Mouse (Mus musculus): ENCODE results near the gene Clcn6.

Clcn6 gene

DNA sequence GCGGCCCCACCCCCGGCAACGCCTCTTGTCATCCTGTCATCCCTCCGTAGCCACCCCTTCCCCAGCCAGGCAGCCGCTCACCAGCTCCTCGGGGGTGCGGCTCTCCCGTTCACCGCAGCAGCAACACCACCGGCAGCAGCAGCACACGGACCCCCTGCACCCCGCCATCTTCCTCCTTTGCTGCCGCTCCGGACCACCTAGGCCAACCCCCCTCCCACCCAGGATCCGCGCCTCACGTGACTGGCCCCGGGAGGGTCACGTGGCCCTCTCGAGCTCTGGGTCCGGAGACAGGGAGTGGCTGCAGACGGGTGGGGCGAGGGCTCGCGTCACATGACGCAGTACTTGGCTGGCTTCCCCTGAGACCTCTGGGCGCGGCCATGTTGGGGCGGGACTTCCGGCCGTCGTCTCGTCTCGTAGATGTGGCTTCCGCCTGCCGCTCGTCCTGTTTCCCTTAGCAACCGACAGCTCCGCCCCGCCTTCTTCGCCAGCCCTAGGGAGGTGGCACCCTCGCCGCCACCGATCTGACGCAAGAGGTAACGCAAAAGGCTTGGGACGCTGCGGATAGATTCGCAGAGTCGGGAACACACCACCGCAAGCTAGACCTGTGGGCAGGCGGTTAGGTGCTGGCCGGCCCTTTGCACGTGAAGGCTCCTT is at the start of gene Clcn6, which contains the start of gene Mthfr:
Clcn6 (minus strand) TSS at position 222 of the 654 bp plus-strand sequence.
Mthfr (plus strand) TSS at position 478 of the 654 bp plus-strand sequence.
- peak; percentile 98 for DNase-seq (ENCODE audit: low spot score)

DNA sequence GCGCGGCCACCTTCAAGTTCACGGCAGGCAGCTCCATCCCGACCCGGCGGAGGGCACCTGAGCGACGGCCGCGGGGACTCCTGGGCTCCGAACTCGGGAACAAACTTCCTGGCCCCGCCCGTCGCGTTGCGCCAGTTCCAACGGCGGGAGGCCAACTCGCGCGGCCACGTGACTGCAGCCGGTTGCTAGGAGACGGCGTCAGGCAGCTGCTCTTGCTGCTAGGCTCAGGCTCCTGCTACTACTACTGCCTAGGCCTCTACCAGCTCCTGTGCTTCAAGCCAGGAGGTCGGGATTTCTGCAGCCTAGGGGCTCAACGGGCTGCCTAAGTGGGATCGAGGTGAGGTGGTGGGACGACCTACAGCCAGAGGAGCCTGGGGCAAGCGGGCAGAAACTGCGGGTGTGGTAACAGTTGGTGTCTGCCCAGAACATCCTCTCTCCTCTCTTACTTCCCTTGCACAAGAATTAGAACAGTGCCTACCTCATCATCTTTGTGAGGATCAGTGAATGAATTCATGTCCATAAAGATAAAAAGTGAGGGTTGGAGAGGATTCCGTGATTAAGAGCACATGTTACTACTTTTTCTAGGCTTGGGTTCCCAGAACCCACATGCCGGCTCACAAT is 49.4 kb upstream of the Clcn6 start, which contains the start of gene Agtrap:
Agtrap (minus strand) TSS at position 125 of the 621 bp plus-strand sequence.
- DNase-seq (ENCODE audit: low spot score): peak; percentile 76

DNA sequence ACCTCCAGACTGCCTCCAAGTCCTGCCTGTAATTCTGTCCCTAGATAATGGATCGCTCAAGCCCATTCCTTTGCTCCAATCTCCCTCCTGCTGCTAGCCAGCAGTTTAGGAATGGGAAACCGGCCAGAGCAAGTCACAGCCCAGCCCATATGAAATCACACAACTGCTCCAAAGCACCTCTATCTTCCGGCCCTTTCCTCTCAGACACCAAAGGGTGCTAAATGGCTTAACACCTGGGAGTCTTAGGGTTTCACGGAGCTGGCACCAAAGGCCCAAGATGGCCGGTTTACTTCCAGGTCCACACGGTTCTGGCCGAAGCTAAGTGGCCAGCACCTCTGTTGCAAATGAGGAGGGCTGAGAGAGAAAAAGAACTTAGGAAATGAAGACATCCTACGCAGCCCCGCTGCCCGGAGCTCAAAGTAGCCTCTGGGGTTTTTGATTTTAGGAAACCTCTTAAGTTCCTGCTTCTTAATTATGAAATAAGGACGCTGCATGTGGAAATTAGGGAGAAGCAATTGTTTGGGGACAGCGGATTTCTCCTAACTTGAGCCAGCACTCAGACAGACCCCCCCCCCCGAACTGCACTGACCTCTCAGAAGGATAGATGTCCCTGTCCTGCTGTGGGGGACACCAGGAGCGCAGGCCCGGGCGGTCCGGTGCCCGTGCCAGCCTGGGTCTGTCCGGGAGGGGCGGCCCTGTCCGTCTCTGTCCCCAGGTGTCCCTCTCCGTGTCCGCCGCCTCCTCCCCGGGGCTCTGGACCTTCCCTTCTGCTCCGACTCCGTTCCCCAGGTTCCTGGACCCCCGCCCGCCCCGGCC is 48.7 kb upstream of the Clcn6 start:
- no peak for DNase-seq (ENCODE audit: low spot score)

DNA sequence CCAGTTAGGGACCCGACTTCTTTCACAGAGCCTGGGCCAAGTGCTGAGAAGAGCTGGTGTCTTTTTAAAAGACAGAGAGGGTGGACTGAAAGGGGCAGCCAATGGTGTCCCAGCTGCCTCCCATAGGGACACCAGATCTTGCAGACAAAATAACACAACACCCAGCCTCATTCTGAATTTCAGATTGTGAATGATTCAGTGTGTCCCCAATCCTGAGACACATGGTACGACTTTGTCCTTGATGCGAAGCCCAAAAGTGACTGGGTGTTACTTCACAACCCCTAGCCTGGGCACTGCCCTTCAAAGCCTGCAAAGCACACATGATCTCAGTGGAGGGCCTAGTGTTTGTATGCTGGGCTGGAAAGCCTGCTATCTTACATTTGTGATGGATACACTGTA is 47.3 kb upstream of the Clcn6 start:
- no peak for DNase-seq (ENCODE audit: low spot score)

DNA sequence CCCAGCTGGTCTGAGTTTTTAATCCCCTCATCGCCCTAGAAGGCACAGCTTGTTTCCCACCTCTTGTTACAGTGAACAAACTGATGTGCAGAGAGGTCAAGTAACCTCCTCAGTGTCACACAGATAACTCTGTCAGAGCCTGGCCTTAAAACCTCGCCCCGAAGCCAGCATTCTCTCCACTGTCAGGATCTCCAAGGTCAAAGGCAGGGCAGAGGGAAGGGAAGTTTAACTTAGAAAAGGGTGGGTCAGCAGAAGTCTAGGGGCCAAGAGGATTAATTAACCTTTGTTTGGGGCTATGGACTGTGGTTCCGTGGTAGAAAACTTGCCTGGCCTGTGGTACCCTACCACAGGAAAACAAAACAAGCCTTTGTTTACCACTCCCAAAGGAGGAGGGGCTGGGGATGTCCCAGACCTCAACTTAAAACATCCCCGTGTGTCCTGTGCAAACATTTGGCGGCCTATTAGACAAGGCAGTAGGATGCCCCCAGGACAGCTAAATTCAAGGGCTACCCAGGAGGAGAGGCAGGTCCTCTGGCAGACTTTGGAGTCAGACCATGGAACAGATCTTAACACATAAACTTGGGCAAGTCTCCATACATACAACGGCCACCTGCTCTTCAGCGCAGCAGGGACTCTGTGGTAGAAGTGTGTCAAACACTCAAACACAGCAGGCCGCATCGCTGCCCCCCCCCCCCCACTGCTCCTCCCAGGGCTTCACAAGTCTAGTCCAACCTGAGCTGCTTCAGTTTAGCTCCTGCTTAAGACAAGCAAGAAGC is 46.7 kb upstream of the Clcn6 start:
- no peak for DNase-seq (ENCODE audit: low spot score)

DNA sequence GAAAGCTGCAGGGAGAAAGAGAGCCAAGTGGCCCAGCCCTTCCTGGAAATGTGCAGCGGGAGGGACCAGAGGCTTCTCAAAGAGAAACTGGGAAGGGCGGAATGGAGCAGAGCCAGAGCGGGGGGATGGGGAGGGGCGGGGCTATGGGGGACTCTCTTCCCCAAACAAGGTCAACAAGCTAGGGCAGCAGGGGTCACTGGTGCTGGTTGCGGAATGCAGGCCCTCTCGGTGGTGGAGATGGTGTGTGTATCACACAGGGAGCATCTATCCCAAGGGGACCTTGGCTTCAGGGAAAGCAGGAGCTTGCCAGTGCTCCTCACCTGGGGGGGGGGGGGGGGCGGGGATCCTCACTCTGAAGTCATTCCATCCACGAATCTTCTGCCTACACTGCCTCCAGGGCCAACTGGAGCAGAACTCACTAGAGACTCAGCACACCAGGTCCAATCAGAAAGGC is 45.7 kb upstream of the Clcn6 start:
- no peak for DNase-seq (ENCODE audit: low spot score)

DNA sequence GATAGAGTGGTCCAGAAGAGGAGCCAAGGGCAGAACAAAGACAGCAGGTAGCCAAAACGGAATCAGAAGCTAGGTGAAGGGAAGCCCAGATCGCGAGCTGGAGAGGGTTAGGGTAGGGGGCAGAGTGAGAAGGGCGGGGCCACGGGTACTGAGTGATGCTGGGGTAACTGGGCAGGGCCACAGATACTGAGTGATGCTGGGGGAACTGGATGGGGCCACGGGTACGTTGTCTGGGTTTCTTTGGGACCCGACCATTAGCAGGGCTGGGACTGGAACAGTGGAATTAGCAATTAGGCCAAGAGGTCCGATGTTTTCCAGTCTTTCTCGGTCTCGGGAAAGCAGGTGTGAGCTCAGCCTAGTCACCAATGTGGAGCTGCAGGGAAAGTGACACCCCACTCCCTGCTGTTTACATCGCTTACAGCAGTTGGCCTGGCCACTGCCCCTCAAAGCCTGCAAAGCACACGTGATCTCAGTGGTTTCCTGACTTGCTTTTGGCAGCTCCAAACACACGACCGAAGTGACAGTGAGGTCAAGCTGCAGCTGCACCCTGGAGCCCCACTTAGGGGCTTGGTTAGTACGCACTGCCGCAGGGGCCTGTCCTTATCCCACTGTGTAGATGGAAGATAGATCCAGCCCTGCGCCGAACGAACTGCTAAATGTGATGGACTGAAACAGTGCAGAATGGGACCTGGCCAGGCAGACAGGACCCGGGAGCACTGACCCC is 44.7 kb upstream of the Clcn6 start:
- no peak for DNase-seq (ENCODE audit: low spot score)

DNA sequence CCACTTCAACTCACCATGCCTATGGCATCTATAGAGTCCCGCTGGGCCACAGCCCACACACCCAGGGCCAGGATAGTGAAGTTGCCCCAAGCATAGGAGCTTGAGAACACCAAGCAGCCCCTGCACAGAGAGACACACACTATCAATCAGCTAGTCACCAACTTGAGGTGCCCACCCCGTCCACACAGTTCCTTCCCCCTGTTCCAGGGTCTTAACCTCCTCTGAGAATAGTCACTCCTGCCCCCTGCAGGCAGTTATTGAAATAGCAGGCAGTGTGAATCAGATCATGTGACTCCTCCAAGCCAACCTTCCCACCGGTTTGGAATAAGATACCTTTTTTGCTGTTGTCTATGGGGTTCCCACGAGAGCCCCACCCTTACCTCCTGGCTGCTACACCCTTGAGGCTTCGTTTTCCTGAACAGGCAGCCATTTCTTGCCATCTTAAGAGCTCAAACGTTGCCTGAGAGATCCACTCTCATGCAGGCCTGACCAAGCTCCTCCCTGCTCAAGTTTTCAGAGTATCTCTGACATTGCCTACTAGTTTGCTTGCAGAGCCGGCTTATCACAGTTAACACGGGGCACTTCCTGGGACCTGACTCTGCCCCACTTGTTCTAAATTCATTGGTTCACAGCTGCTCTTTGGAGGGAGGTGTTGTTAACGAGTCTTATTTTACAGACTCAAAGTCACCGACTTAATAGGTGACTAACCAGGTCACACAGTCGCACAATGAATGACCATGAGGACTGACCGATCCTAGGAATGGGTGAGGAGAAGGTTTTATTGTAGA is 43.8 kb upstream of the Clcn6 start:
- no peak for DNase-seq (ENCODE audit: low spot score)

DNA sequence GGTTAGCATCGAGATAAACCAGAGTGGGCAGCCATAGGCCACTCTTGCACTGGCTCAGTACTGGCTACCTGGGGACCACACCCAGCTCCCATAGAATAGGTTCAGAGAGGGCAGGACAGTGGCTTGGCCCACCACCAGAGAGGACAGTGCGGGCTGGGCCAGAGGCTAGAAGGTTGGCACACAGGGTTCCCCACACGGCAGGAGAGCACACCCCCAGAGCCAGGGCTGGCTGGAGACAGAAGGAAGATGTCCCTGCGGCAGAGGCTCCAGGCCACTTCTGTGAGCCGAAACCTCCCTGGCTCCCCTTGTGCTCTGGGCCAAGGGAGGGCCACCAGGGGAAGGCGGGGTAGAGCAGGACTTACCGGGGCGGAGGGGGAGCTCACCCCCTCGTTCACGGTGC is 42.6 kb upstream of the Clcn6 start:
- no peak for DNase-seq (ENCODE audit: low spot score)

DNA sequence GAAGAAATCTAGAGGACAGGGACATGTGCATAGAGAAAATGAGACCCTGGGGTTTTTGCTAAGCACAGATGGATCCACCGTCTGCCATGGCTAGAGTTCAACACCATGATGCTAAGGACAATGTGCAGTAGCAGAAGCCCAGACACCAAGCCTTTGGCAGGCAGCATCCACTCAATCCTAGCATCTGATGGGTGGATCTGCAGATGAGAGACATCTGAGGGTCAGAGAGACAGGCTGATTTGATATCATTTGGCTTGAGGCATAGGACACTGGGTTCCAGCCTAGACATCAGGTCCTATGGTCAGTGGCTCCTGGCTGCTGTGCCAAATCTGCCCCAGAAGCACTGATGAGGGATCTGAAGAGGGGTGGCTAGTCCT is 42.0 kb upstream of the Clcn6 start:
- DNase-seq (ENCODE audit: low spot score): no peak

DNA sequence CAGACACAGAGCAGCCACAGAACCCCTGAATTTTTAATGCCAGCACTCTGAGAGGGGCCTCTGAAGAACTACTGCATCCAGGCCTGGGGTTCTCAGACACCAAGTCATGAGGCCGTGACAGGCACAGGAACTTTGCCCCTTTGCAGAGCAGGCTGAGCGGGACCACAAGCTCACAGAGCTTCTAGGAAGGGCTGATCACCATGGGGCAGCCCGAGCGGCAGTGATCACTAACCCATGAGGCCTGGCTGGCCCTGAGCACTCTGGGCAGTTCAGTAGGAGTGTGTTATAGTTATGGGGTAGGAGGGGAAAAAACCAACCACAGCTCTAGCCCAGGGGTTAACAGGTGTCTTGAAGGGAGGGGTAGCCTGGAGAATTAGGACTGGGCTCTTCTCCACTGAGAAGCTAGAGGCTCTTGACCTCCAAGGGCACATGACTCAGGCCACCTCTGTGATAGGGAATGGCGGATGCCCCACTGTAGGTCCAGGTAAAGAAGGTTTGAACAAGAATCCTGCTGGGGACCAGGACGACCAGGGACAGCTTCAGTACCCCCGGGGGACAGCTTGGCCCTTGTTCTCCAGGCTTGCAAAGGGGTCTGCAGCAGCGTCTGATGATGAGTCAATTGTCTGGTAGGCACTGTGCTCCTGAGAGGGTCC is 41.4 kb upstream of the Clcn6 start:
- DNase-seq (ENCODE audit: low spot score): no peak

DNA sequence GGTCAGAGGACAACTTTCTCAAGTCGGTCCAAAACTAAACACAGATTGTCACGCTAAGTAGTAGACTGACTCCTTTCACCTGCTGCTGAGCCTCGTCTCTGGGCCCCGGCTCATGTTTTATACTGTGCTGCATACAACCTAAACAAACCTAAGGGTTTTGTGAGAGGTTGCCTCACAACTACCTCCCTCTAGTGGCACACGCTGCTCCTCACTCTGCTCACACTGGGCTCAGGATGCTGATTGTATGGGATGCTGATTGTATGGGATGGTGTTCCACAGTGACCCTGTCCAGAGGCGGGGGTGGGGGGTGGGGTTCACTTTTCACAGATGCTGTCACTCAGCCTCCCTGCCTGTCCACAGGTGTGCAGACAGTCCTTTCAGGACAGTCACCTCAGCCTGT is 40.6 kb upstream of the Clcn6 start:
- no peak for DNase-seq (ENCODE audit: low spot score)

DNA sequence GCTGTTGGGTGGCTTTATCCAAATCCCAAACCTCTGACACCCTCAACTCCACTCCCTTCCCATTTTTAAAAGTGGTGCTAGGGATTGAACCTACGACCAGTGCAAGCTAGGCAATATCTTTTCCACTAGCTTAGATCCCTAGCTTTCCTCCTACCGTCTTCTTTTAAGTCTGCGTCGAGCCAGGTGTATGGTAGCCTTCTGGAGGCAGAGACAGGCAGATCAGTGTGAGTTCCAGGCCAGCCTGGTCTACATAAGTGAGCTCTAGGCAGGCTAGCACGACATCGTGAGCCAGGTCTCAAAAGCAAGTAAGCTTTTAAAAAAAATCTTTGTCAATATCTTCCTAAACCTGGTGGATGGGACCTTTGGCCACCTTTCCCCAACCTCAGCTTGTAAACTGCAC is 37.3 kb upstream of the Clcn6 start:
- DNase-seq (ENCODE audit: low spot score): no peak

DNA sequence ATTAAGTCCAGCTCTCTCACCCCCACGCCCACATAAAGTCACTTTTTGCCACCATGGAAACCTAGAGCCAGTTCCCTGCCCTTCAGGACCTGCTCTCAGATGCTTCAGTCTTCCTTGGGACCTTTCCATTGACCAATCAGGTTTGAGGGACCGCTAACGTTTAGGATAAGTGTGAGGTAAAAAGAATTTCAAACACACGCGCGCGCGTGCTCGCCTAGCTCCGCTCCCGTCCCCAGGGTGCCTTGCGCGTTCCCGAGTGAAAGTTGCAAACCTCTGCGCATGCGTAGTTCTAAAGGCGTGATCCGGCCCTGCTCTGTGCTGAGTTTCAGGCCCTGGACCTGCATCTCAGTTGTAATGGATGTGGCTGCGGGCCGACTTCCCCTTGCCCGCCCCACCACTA is 36.6 kb upstream of the Clcn6 start:
- peak; percentile 48 for DNase-seq (ENCODE audit: low spot score)

DNA sequence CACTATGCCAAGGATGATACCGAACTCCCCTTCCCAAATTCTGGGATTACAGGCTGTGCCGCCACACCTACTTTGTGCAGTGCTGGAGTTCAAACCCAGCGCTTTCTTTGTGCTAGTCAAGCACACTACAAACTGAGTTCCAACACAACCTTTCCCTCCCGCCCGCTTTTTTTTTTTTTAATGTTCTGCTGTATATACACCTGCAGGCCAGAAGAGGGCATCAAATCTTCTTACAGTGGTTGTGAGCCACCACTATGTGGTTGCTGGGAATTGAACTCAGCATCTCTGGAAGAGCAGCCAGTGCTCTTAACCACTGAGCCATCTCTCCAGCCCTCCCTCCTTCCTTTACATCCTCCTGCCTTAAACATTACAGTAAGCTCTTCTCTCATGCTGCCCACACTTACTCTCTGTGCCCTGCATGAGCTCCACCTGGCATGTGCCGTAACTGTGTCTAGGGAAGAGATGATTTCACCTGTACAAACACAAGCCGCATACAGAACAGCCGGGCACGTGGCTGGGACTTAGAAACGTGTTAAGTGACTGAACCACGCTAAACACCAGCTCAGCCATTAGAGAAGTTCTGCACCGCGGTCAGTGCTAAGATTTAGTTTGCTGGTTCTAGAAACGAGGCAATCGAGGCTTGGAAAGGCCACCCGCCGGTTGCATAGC is 36.0 kb upstream of the Clcn6 start:
- no peak for DNase-seq (ENCODE audit: low spot score)

DNA sequence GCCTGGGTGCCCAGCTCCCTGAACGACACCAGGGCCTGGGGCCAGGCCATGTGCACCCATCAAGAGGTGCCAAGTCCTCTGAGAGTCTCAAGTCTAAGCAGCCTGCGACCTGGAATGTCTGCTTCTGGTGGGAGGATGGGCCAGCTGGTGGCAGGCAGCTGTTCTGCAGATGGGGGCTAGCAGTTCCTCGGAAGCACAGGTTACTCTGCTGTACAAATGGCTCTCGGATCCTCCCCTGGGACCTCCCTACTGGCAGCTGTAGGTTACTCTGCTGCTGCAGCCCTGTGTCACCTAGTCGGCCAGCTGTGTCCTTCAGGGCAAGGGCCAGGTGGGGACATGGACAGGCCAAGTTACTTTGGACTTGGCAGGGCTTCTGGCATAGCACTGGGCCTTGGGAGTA is 32.9 kb upstream of the Clcn6 start:
- no peak for DNase-seq (ENCODE audit: low spot score)

DNA sequence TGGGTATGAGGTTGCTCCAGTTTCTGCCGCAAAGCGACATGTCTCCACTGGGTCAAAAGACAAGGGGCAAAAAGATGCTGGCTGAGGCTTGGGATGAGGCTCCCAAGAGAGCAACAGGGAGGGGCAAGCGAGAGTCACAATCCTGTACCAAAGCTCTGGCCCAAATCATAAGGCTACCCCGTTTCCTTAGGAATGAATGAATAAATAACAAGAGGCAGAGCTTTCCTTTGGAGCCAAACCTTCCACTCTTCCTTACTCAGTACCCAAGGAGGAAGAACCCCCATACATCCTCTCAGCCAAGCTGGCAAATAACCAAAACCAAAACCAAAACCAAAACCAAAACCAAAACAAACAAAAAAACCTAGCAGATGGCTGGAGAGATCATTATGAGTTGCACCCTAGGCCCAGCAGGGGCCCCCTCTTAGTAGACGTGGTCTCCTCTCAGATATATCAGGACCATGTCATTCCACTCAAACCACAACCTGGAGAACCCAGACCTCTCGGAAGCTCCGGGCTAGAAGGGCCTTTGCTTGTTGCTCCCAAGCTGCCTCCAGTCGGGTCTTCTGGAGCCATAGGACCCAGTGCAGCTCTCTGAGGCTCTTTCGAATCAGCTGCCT is 31.1 kb upstream of the Clcn6 start:
- no peak for DNase-seq (ENCODE audit: low spot score)

DNA sequence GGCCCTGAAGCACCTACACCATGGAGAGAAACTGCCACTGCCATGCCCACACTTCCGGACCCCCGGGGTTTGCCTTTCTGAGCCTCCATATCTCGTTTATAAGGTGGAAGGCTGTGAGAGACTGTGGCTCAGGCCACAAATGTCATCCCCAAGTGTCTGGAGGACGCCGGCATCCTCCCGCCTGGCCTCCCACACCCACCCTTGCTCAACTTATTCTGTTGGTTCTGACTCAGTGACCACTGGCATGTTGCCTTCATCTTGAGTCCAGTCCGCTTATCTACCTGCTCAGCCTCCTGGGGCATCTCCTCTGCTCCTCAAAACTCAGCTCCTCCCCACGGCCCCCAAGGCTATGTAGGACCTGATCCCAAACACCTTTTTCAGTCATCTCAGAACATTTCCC is 28.7 kb upstream of the Clcn6 start:
- no peak for DNase-seq (ENCODE audit: low spot score)

DNA sequence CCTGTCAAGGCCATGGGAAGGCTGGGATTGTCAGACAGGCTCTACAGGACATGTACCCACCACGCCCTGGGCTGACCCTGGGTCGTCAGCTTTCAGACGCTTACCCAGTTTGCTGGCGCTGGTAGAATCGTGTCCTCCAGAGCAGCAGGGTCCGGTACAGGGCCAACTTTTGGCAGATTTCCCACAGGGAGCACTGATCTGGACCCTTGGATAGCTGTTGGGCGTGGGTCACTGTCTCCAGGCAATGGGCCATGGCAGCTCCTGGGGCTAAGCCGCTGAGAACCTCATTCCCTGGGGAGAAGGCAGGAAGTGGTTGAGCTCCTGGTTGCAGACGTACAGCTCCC is 27.8 kb upstream of the Clcn6 start:
- no peak for DNase-seq (ENCODE audit: low spot score)

Data from spleen, adult 12 weeks (tissue).